Mouse (Mus musculus): ENCODE data around the gene Yipf1.

DNA sequence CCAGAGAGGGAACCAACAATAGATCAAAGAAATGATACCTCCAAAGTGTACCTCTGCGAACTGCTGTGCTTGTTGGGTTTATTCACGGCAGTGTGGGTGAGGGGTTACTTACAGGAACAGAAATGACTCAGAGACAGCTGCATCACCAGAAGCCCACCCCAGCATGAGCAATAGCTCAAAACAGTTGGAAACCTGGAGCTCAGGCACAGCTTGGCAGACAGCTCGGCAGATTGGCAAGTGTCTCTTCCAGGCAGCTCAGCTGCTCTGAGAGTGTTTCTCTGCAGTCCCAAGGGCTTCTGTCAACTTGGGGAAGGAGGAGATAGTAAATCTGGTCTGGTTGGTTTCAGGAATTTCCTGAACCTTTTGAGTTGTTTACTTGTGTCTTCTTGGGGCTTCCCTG, 44.3 kb downstream of the Yipf1 start:
- TF ChIP-seq CTCF (conservative IDR thresholded peaks at IDR 0.05; ENCODE audit: insufficient read depth, insufficient read length, low read depth, low read length) = no peak
- TF ChIP-seq POLR2A (IDR thresholded peaks at IDR 0.05; ENCODE audit: low read depth, low read length) = no peak

Data from kidney, adult 2 months (tissue).